Mouse (Mus musculus) neural tube, embryonic 11.5 days (tissue): ENCODE results near the gene Btf3l4. TPM values are rescaled to one million over a fixed set of nuclear protein-coding genes. Genes with fewer than 3 reads are reported as not detected.

Experiments used
- ATAC-seq: fragments of 200-750 bp; cut with Nextera tagmentation; 2 replicates; pipeline ENCODE4 v1.8.0; 2017; ENCODE audit warnings: moderate number of reproducible peaks, mild to moderate bottlenecking, moderate TSS enrichment, moderate library complexity; ENCODE audit not compliant: insufficient read depth, low FRiP score, low TSS enrichment
- DNase-seq: peaks from one replicate; pipeline ENCODE4 v3.0.0-alpha.2; 2015; ENCODE audit warnings: low spot score
- H3K27ac ChIP-seq: fragments of 300-500 bp; sonication (generic); 2 replicates; pipeline ENCODE4 v1.5.1; 2014; ENCODE audit warnings: low read depth, mild to moderate bottlenecking, low read length
- H3K27me3 ChIP-seq: fragments of 300-500 bp; sonication (generic); 2 replicates; pipeline ENCODE4 v1.6.1; 2014; ENCODE audit warnings: mild to moderate bottlenecking, low read length, mixed read lengths; ENCODE audit not compliant: control insufficient read depth, insufficient read depth
- H3K36me3 ChIP-seq: fragments of 300-500 bp; sonication (generic); 2 replicates; pipeline ENCODE4 v1.6.1; 2014; ENCODE audit warnings: mild to moderate bottlenecking, low read length, moderate library complexity, mixed read lengths; ENCODE audit not compliant: control insufficient read depth, insufficient read depth
- H3K4me1 ChIP-seq: fragments of 300-500 bp; sonication (generic); 2 replicates; pipeline ENCODE4 v1.6.1; 2014; ENCODE audit warnings: low read length, mixed read lengths; ENCODE audit not compliant: control insufficient read depth, insufficient read depth
- H3K4me2 ChIP-seq: fragments of 300-500 bp; sonication (generic); 2 replicates; pipeline ENCODE4 v1.6.1; 2014; ENCODE audit warnings: low read depth, mild to moderate bottlenecking, moderate library complexity
- H3K4me3 ChIP-seq: fragments of 300-500 bp; sonication (generic); 2 replicates; pipeline ENCODE4 v1.5.1; 2014; ENCODE audit warnings: low read depth, low read length
- H3K9ac ChIP-seq: fragments of 300-500 bp; sonication (generic); 2 replicates; pipeline ENCODE4 v1.6.1; 2014; ENCODE audit warnings: mild to moderate bottlenecking, low read length
- H3K9me3 ChIP-seq: fragments of 300-500 bp; sonication (generic); 2 replicates; pipeline ENCODE4 v1.6.1; 2016; ENCODE audit warnings: low read length; ENCODE audit not compliant: control insufficient read depth
- WGBS: fragments of 180-500 bp; shearing (Covaris S2); extraction: QIAGEN DNeasy Blood & Tissue Kit; methylation state at CpG from one replicate; pipeline ENCODE4 v1.1.7; 2014; 5-methylcytosine and 5-hydroxymethylcytosine counted together
- polyA plus RNA-seq: library from polyadenylated mRNA; unstranded; fragments of >200 nt; fragmentation: Nextera tagmentation; extraction: Ambion mirVana; gene quantifications from 2 replicates; pipeline ENCODE4 v1.2.1, GENCODE M21; 2014

Btf3l4 gene
- polyA plus RNA-seq, 1 experiment from 2014 or later, result 235 TPM

- peak overlapping the region; percentile 66 for H3K4me2 ChIP-seq
- H3K4me1 ChIP-seq, result no peaks in the 10 kb centered on the region
- no peaks in the 10 kb centered on the region for H3K27me3 ChIP-seq
- 0% methylated on average over 7 of the region's 7 CpGs for WGBS
- ATAC-seq (no peak; the same call in 1 of the 2 replicates), DNase-seq (no peak)
- no peaks in the 10 kb centered on the region for H3K36me3 ChIP-seq
- no peaks in the 10 kb centered on the region for H3K9me3 ChIP-seq
- peak overlapping the region; percentile 98 for H3K9ac ChIP-seq
- H3K27ac ChIP-seq, result peak overlapping the region; percentile 97
- peak overlapping the region; percentile 52 for H3K4me3 ChIP-seq
Observed at GRCm38 (mm10) chr4:108779763-108780056, 53.7 kb downstream of the Btf3l4 start.

- no peak for ATAC-seq
- Histone ChIP-seq H3K4me2 (no peak overlapping the region), H3K4me1 (no peaks in the 10 kb centered on the region), H3K36me3 (no peaks in the 10 kb centered on the region), H3K9me3 (no peaks in the 10 kb centered on the region), H3K27ac (no peak overlapping the region), H3K9ac (no peak overlapping the region), H3K4me3 (no peak overlapping the region), H3K27me3 (no peaks in the 10 kb centered on the region)
- no peak for DNase-seq
Observed at GRCm38 (mm10) chr4:108768527-108768926, 64.9 kb downstream of the Btf3l4 start.

Other genes with a start within 250 kb of the Btf3l4 start
- gene Cc2d1b, start 213.7 kb downstream of the Btf3l4 start, polyA plus RNA-seq, result 17.5 and 18.1 TPM in 2 replicates
- 0.45 and 1.4 TPM in 2 replicates for gene 3110021N24Rik, start 114.0 kb downstream of the Btf3l4 start, polyA plus RNA-seq
- 3.6 and 3.8 TPM in 2 replicates for gene Zfyve9, start 52.8 kb downstream of the Btf3l4 start, polyA plus RNA-seq
- 104 and 105 TPM in 2 replicates for gene Txndc12, start 987 bp upstream of the Btf3l4 start, polyA plus RNA-seq
- 49.4 and 49.7 TPM in 2 replicates for gene Kti12, start 14.2 kb upstream of the Btf3l4 start, polyA plus RNA-seq
- gene A730015C16Rik, start 15.0 kb upstream of the Btf3l4 start, polyA plus RNA-seq, result 1.1 and 2.5 TPM in 2 replicates
- 25.9 and 27.7 TPM in 2 replicates for gene Rab3b, start 45.4 kb upstream of the Btf3l4 start, polyA plus RNA-seq
- gene Nrd1, start 167.0 kb upstream of the Btf3l4 start, polyA plus RNA-seq, result 61.3 and 63.8 TPM in 2 replicates